Mouse (Mus musculus): Measurements from ENCODE around the gene Hist2h2ac. TPM values are rescaled to one million over a fixed set of nuclear protein-coding genes. Genes with fewer than 3 reads are reported as not detected.
"Not testable (repeated sequence)": the region's sequence is repeated elsewhere in the genome, so short reads cannot be mapped to it uniquely, and the experiment has no call there.

Hist2h2ac gene
- polyA plus RNA-seq, 1 experiment from 2014 or later = 13.3 TPM

DNA sequence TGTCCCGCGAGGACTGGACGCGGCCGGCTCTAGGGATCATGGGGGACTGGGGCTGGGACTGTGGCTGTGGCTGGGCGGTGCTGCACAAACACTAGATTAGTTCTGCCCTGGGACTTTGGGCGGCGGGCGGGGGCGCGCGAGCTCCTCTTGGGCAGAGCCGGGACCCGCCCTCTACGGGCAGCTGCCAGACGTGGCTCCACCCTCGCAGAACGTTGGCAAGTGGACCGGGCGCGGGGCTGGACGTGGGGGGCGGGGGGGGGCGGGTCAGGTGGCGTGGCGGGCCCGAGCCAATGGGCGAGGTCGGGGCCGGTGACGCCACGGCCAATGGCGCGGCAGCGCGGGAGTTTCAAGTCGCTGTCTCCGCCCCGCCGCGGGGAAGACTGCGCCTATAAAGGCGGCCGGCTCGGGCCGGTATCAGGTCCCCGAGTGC, 25.8 kb upstream of the Hist2h2ac start, which contains the start of gene Hist2h3c1:
Gene Hist2h3c1, plus strand, starts transcription at position 259 of the 430 bp plus-strand sequence.
- not testable (repeated sequence) for H3K9me3 ChIP-seq (replicated peaks); H3K36me3 ChIP-seq (ENCODE audit: poor library complexity, severe bottlenecking); H3K27me3 ChIP-seq
- Histone ChIP-seq H3K9ac (peak within 1 kb of the TSS; percentile 73), H3K27ac (peak within 1 kb of the TSS; percentile 80), H3K4me3 (peak within 1 kb of the TSS; percentile 45), H3K4me1 (peaks cover 39% of the 10 kb centered on the region), H3K4me2 (peak within 1 kb of the TSS; percentile 62)
- peak; percentile 90 for ATAC-seq
- WGBS = 0% methylated on average over 1 of the region's 47 CpGs

DNA sequence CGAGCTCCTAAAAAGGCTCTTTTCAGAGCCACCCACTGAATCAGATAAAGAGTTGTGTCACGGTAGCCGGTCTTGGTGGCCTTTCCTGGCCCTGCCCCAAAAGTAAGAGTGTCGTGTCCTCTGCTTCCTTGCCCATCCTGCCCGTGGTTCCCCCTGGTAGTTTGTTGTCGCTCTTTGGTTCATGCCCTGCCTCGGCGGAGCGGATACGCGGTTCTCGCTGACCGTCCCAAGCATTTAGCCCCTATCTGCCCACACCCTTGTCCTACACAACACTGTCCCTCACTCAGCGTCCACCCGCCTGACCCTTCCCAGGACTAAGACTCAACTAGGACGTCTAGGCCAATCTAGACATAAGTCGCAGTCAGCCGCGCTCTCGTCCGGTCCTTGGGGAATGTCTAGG, 25.3 kb upstream of the Hist2h2ac start:
- Histone ChIP-seq H3K4me2 (peak overlapping the region; percentile 51), H3K4me1 (peaks cover 42% of the 10 kb centered on the region)

DNA sequence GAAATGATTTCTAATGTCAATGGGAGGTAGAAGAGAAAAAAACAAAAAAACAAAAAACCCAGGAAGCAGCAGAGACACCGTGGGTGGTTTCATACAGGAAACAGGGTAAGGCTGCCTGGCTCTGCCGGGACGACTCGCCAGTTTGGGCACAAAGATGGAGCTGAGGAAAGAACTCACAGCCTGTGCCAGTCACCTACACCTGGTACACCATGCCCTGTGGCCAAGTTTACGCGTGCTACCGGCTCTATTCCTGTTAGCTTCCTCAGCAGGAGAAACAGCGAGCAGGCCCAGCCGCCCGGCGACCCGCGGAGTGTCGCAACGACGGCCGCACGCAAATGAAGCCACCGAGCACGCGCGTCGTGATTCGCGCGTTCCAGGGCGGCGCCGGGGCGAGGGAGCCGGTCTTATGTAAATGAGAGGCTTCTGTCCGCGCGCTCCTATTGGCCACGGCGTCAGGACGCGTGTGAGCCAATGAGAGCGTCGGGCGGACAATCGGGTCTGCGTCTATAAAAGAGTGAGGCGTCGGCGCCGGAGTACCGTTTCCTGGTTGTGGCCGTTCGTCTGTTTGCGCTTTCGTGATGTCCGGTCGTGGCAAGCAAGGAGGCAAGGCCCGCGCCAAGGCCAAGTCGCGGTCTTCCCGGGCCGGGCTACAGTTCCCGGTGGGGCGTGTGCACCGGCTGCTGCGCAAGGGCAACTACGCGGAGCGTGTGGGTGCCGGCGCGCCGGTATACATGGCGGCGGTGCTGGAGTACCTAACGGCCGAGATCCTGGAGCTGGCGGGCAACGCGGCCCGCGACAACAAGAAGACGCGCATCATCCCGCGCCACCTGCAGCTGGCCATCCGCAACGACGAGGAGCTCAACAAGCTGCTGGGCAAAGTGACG, 24.6 kb upstream of the Hist2h2ac start, which contains the start of gene Hist2h2aa1:
Gene Hist2h2aa1, plus strand, starts transcription at position 495 of the 884 bp plus-strand sequence.
- Histone ChIP-seq H3K9ac (peak within 1 kb of the TSS; percentile 79), H3K4me1 (peaks cover 46% of the 10 kb centered on the region), H3K27ac (peak within 1 kb of the TSS; percentile 96), H3K4me3 (peak within 1 kb of the TSS; percentile 48), H3K4me2 (peak within 1 kb of the TSS; percentile 70)
- H3K36me3 ChIP-seq (ENCODE audit: poor library complexity, severe bottlenecking); H3K9me3 ChIP-seq (replicated peaks); H3K27me3 ChIP-seq: not testable (repeated sequence)
- under 1% methylated on average over 27 of the region's 88 CpGs for WGBS
- ATAC-seq = peak; percentile 91

More for the DNA sequence above, 25.3 kb upstream of the Hist2h2ac start:
- H3K27ac ChIP-seq = peak overlapping the region; percentile 80
- H3K9ac ChIP-seq = peak overlapping the region; percentile 60; the same call in 1 of the 2 replicates
- not testable (repeated sequence) for H3K27me3 ChIP-seq; ATAC-seq; H3K36me3 ChIP-seq (ENCODE audit: poor library complexity, severe bottlenecking); H3K9me3 ChIP-seq (replicated peaks)
- H3K4me3 ChIP-seq = peak overlapping the region; percentile 38
- WGBS = 0% methylated on average over 10 of the region's 21 CpGs

DNA sequence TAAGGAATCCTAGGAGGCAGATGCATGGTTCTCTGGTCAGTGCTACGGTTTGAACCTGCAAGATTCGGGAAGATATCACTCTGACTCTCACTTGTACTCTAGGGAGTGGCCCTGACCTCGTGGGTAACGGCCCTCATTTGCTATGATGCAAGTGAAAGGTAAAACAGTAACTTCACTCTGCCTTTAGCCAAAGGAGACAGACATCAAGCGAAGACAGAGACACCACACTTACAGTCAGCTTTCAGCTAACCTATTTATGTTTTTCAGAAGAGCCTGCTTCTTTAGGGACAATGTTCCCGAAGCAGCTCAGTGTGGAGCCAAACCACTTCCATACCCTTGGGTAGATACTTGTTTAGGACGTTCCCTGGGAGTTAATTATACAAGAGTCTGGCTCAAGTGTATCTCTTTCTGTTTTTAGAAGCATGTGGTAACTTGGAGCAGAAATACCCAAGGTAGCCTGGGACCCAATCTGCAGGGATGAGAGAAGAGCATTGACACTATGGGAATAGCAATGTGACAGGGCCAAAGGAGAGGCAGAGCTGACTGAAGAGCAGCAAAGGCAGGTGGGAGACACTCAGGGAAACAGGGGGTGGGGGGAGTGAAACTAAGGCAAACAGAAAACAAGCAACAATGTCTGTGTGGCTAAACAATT, 23.4 kb upstream of the Hist2h2ac start:
- Histone ChIP-seq H3K9ac (peak overlapping the region; percentile 79), H3K4me2 (peak overlapping the region; percentile 70), H3K36me3 (ENCODE audit: poor library complexity, severe bottlenecking) (no peaks in the 10 kb centered on the region), H3K9me3 (replicated peaks) (no peaks in the 10 kb centered on the region), H3K4me1 (peaks cover 41% of the 10 kb centered on the region), H3K4me3 (no peak overlapping the region), H3K27me3 (no peaks in the 10 kb centered on the region), H3K27ac (peak overlapping the region; percentile 96; the same call in 1 of the 2 replicates)
- 81% methylated on average over 7 of the region's 7 CpGs for WGBS
- ATAC-seq = no peak

DNA sequence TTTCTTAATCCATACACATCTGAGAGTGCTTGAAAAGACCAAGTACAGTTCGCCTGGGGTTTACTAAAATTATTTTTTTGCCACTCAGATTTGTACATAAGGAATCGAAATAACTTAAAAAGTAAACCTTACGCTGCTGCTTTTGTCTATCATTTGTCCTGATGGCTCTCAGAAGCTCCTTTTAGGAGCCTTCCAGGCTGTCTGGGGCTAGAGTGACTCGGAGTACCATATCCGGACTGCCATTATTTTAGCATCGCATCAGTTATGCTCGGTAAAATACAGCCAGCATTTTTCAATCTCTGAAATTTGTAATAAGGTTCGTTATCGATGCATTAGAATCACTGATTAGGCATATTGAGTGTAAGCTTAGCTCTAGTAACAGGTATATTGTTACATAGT, 20.1 kb upstream of the Hist2h2ac start:
- Histone ChIP-seq H3K9ac (peak overlapping the region; percentile 65), H3K4me1 (peaks cover 41% of the 10 kb centered on the region), H3K4me2 (peak overlapping the region; percentile 49), H3K4me3 (peak overlapping the region; percentile 20; the same call in 1 of the 2 replicates), H3K36me3 (ENCODE audit: poor library complexity, severe bottlenecking) (no peaks in the 10 kb centered on the region), H3K27me3 (no peaks in the 10 kb centered on the region), H3K27ac (peak overlapping the region; percentile 81), H3K9me3 (replicated peaks) (no peaks in the 10 kb centered on the region)
- ATAC-seq = no peak
- WGBS = 72% methylated on average over 9 of the region's 9 CpGs

DNA sequence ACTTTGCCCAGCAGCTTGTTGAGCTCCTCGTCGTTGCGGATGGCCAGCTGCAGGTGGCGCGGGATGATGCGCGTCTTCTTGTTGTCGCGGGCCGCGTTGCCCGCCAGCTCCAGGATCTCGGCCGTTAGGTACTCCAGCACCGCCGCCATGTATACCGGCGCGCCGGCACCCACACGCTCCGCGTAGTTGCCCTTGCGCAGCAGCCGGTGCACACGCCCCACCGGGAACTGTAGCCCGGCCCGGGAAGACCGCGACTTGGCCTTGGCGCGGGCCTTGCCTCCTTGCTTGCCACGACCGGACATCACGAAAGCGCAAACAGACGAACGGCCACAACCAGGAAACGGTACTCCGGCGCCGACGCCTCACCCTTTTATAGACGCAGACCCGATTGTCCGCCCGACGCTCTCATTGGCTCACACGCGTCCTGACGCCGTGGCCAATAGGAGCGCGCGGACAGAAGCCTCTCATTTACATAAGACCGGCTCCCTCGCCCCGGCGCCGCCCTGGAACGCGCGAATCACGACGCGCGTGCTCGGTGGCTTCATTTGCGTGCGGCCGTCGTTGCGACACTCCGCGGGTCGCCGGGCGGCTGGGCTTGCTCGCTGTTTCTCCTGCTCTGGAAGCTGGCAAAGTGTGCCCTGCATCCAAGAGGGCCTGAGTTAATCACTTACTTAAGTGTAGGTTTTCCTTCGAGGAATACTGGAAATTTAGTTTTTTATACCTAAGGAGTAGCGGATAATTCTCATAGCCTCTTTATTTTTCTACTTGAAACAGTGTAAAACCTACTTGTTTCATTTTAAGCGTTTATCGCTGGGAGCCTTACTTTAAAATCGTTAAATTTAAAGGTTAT, 19.5 kb upstream of the Hist2h2ac start, which contains the start of gene Hist2h2aa2:
Gene Hist2h2aa2, minus strand, starts transcription at position 328 of the 850 bp plus-strand sequence.
- 3% methylated on average over 36 of the region's 85 CpGs for WGBS
- peak within 1 kb of the TSS; percentile 36 for H3K4me3 ChIP-seq
- peak within 1 kb of the TSS; percentile 65 for H3K9ac ChIP-seq
- H3K27ac ChIP-seq = peak within 1 kb of the TSS; percentile 81
- not testable (repeated sequence) for H3K36me3 ChIP-seq (ENCODE audit: poor library complexity, severe bottlenecking); H3K9me3 ChIP-seq (replicated peaks); H3K27me3 ChIP-seq
- peaks cover 41% of the 10 kb centered on the region for H3K4me1 ChIP-seq
- H3K4me2 ChIP-seq = peak within 1 kb of the TSS; percentile 51
- ATAC-seq = peak; percentile 87

DNA sequence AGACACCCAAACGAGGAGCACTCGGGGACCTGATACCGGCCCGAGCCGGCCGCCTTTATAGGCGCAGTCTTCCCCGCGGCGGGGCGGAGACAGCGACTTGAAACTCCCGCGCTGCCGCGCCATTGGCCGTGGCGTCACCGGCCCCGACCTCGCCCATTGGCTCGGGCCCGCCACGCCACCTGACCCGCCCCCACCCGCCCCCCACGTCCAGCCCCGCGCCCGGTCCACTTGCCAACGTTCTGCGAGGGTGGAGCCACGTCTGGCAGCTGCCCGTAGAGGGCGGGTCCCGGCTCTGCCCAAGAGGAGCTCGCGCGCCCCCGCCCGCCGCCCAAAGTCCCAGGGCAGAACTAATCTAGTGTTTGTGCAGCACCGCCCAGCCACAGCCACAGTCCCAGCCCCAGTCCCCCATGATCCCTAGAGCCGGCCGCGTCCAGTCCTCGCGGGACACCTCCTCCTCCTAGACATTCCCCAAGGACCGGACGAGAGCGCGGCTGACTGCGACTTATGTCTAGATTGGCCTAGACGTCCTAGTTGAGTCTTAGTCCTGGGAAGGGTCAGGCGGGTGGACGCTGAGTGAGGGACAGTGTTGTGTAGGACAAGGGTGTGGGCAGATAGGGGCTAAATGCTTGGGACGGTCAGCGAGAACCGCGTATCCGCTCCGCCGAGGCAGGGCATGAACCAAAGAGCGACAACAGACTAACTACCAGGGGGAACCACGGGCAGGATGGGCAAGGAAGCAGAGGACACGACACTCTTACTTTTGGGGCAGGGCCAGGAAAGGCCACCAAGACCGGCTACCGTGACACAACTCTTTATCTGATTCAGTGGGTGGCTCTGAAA, 18.5 kb upstream of the Hist2h2ac start, which contains the start of gene Hist2h3c2:
Gene Hist2h3c2, minus strand, starts transcription at position 174 of the 840 bp plus-strand sequence.
- Histone ChIP-seq H3K9ac (peak within 1 kb of the TSS; percentile 78), H3K4me3 (peak within 1 kb of the TSS; percentile 48), H3K4me1 (peaks cover 33% of the 10 kb centered on the region), H3K27ac (peak within 1 kb of the TSS; percentile 81), H3K4me2 (peak within 1 kb of the TSS; percentile 64)
- H3K27me3 ChIP-seq; H3K9me3 ChIP-seq (replicated peaks); H3K36me3 ChIP-seq (ENCODE audit: poor library complexity, severe bottlenecking): not testable (repeated sequence)
- 0% methylated on average over 9 of the region's 68 CpGs for WGBS
- ATAC-seq = peak; percentile 90

DNA sequence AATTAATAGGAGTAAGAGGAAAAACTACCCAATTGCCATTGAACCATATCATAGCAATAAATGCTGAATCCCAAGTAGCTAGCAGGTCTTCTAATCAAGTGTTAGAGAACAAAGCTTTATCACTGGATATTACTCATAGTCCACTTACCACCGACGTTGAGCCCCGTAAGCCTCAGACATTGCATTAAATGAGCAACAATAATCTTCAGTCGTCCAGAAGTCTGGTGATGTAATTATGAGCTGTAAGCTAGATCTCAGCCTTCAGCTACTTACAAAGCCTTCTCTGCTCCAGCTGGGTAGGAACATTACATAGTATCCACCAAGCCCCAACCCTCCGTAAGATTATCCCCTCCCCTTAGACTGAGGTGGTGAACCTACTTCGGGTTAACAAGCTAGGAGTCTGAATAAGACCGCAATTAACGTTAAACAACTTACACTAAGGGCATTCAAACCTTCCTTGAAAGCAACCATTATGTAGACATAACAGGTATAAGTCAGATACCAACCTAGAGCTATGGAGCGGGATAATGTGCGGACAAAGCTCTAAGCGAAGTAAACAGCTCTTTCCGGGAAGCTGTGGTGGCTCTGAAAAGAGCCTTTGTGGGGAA, 17.3 kb upstream of the Hist2h2ac start:
- Histone ChIP-seq H3K9me3 (replicated peaks) (no peaks in the 10 kb centered on the region), H3K4me3 (peak overlapping the region; percentile 48), H3K36me3 (ENCODE audit: poor library complexity, severe bottlenecking) (no peaks in the 10 kb centered on the region), H3K27me3 (no peaks in the 10 kb centered on the region), H3K9ac (peak overlapping the region; percentile 78), H3K4me1 (peaks cover 27% of the 10 kb centered on the region), H3K27ac (peak overlapping the region; percentile 81), H3K4me2 (peak overlapping the region; percentile 64)
- under 1% methylated on average over 12 of the region's 12 CpGs for WGBS
- ATAC-seq = no peak

DNA sequence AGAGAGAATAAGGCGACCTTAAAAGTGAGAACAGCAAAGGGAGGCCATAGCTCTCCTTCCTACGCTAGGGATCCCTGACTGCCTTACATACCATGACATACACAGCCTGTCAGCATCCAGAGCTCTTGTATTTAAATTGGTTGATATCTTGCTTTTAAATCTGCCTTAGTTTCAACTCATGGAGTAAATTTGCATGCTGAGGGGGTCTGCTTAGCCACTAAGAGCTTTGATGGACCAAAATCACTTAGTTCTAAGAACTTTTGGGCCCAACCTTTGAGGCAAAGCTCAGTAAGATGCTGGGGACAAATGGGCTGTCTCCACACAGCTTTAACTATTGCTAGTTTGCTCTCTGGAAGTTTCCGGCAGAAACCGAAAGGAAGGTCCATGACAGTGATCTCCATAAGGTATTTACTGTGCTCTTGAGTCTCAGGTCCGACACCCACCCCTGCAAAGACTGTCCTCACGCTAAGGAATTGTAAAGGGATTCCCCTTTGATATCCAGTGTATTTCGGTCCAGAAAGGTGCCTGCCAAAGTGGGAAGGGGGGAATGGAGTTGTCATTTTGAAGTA, 16.7 kb upstream of the Hist2h2ac start:
- Histone ChIP-seq H3K9ac (peak overlapping the region; percentile 78), H3K9me3 (replicated peaks) (no peaks in the 10 kb centered on the region), H3K4me2 (peak overlapping the region; percentile 64), H3K4me1 (peaks cover 27% of the 10 kb centered on the region), H3K4me3 (peak overlapping the region; percentile 48), H3K27me3 (no peaks in the 10 kb centered on the region), H3K36me3 (ENCODE audit: poor library complexity, severe bottlenecking) (no peaks in the 10 kb centered on the region), H3K27ac (peak overlapping the region; percentile 81)
- WGBS = 21% methylated on average over 7 of the region's 7 CpGs
- ATAC-seq = no peak

DNA sequence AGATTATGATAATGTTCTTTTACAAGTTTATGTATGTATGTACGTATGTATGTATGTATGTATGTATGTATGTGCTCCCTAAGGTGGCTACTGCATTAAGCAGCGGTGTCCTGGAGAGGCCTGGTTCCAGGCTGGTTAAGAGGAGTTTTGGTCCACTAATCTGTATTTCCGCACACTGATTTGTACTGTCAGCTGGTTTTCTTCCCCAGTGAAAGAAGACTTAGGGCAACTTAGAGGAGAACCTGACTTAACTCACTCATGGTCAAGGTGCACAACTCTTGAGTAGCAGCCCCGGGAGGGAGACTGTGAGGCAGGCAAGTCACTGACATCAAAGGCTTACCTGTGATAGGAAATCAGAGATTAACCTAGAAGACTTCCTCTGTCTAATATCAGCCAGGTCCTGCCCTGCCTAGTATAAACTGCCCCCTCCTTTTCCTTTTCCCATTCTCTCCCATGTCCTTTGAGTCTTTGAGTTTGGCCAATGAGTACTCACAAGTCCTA, 16.2 kb upstream of the Hist2h2ac start:
- WGBS = 81% methylated on average over 4 of the region's 4 CpGs
- no peak for ATAC-seq
- no peaks in the 10 kb centered on the region for H3K9me3 ChIP-seq (replicated peaks)
- H3K4me1 ChIP-seq = peaks cover 27% of the 10 kb centered on the region
- no peaks in the 10 kb centered on the region for H3K36me3 ChIP-seq (ENCODE audit: poor library complexity, severe bottlenecking)
- peak overlapping the region; percentile 48 for H3K4me3 ChIP-seq
- H3K27me3 ChIP-seq = no peaks in the 10 kb centered on the region
- peak overlapping the region; percentile 64 for H3K4me2 ChIP-seq
- H3K27ac ChIP-seq = peak overlapping the region; percentile 81; the same call in 1 of the 2 replicates
- peak overlapping the region; percentile 78 for H3K9ac ChIP-seq
